Mouse (Mus musculus) forebrain, embryonic 15.5 days (tissue): ENCODE data around the gene Dnmt3a. TPM values are rescaled to one million over a fixed set of nuclear protein-coding genes. Genes with fewer than 3 reads are reported as not detected.

Source experiments
- ATAC-seq: fragments of 200-750 bp; cut with Nextera tagmentation; replicated peaks from 2 replicates; pipeline ENCODE4 v1.8.0; 2017; ENCODE audit warnings: mild to moderate bottlenecking, moderate TSS enrichment, moderate library complexity
- H3K27ac ChIP-seq: fragments of 300-500 bp; sonication (generic); replicated peaks from 2 replicates; pipeline ENCODE4 v1.5.1; 2015; ENCODE audit warnings: mild to moderate bottlenecking, inconsistent platforms
- H3K27me3 ChIP-seq: fragments of 300-500 bp; sonication (generic); 2 replicates; pipeline ENCODE4 v1.6.1; 2015; ENCODE audit warnings: inconsistent platforms
- H3K36me3 ChIP-seq: fragments of 300-500 bp; sonication (generic); 2 replicates; pipeline ENCODE4 v1.6.1; 2015; ENCODE audit warnings: mild to moderate bottlenecking, inconsistent platforms
- H3K4me1 ChIP-seq: fragments of 300-500 bp; sonication (generic); 2 replicates; pipeline ENCODE4 v1.6.1; 2015; ENCODE audit warnings: inconsistent platforms
- H3K4me2 ChIP-seq: fragments of 300-500 bp; sonication (generic); replicated peaks from 2 replicates; pipeline ENCODE4 v1.6.1; 2015; ENCODE audit warnings: mild to moderate bottlenecking, inconsistent platforms
- H3K4me3 ChIP-seq: fragments of 300-500 bp; sonication (generic); 2 replicates; pipeline ENCODE4 v1.5.1; 2015; ENCODE audit warnings: mild to moderate bottlenecking, inconsistent platforms
- H3K9ac ChIP-seq: fragments of 300-500 bp; sonication (generic); replicated peaks from 2 replicates; pipeline ENCODE4 v1.6.1; 2015; ENCODE audit warnings: mild to moderate bottlenecking, inconsistent platforms
- H3K9me3 ChIP-seq: fragments of 300-500 bp; sonication (generic); 2 replicates; pipeline ENCODE4 v1.6.1; 2016; ENCODE audit warnings: inconsistent platforms
- WGBS: fragments of 180-500 bp; shearing (Covaris S2); methylation state at CpG from one replicate; pipeline ENCODE4 v1.1.7; 2015; ENCODE audit warnings: mixed read lengths; 5-methylcytosine and 5-hydroxymethylcytosine counted together
- polyA plus RNA-seq: library from polyadenylated mRNA; unstranded; fragments of >200 nt; fragmentation: Nextera tagmentation; extraction: Ambion mirVana; gene quantifications from 2 replicates; pipeline ENCODE4 v1.2.1, GENCODE M21; 2015

Dnmt3a gene
- polyA plus RNA-seq, 1 experiment from 2014 or later = 95.4 TPM

- Histone ChIP-seq H3K27me3 (no peaks in the 10 kb centered on the region), H3K9me3 (no peaks in the 10 kb centered on the region), H3K36me3 (no peaks in the 10 kb centered on the region), H3K4me3 (no peak overlapping the region), H3K9ac (no peak overlapping the region), H3K27ac (no peak overlapping the region), H3K4me1 (peaks cover 40% of the 10 kb centered on the region), H3K4me2 (no peak overlapping the region)
- WGBS = 89% methylated on average over 5 of the region's 5 CpGs
- ATAC-seq = no peak
Measured at GRCm38 (mm10) chr12:3827771-3828170, 22.0 kb downstream of the Dnmt3a start.

GRCm38 (mm10) chr12:3833059-3833760, 27.4 kb downstream of the Dnmt3a start:
- H3K9ac ChIP-seq = no peak overlapping the region
- H3K4me1 ChIP-seq = peaks cover 57% of the 10 kb centered on the region
- peak overlapping the region; percentile 81 for H3K27ac ChIP-seq
- 39% methylated on average over 7 of the region's 7 CpGs for WGBS
- ATAC-seq = peak; percentile 4; the same call in 1 of the 2 replicates
- no peaks in the 10 kb centered on the region for H3K27me3 ChIP-seq
- H3K36me3 ChIP-seq = no peaks in the 10 kb centered on the region
- peak overlapping the region; percentile 45; the same call in 1 of the 2 replicates for H3K4me2 ChIP-seq
- H3K4me3 ChIP-seq = no peak overlapping the region
- H3K9me3 ChIP-seq = no peaks in the 10 kb centered on the region

- no peaks in the 10 kb centered on the region for H3K27me3 ChIP-seq
- H3K36me3 ChIP-seq = no peaks in the 10 kb centered on the region
- peak overlapping the region; percentile 12; the same call in 1 of the 2 replicates for H3K4me3 ChIP-seq
- peak overlapping the region; percentile 81 for H3K27ac ChIP-seq
- peak; percentile 91 for ATAC-seq
- peaks cover 58% of the 10 kb centered on the region for H3K4me1 ChIP-seq
- H3K9me3 ChIP-seq = no peaks in the 10 kb centered on the region
- peak overlapping the region; percentile 45 for H3K4me2 ChIP-seq
- H3K9ac ChIP-seq = peak overlapping the region; percentile 23; the same call in 1 of the 2 replicates
- 1% methylated on average over 8 of the region's 8 CpGs for WGBS
Measured at GRCm38 (mm10) chr12:3833851-3834273, 28.1 kb downstream of the Dnmt3a start.

GRCm38 (mm10) chr12:3834373-3835314, 28.8 kb downstream of the Dnmt3a start:
- H3K4me2 ChIP-seq = peak overlapping the region; percentile 45
- H3K4me3 ChIP-seq = peak overlapping the region; percentile 12; the same call in 1 of the 2 replicates
- H3K27me3 ChIP-seq = no peaks in the 10 kb centered on the region
- 6% methylated on average over 21 of the region's 21 CpGs for WGBS
- peak overlapping the region; percentile 23 for H3K9ac ChIP-seq
- H3K4me1 ChIP-seq = peaks cover 58% of the 10 kb centered on the region
- no peaks in the 10 kb centered on the region for H3K9me3 ChIP-seq
- peak overlapping the region; percentile 81 for H3K27ac ChIP-seq
- peak; percentile 69 for ATAC-seq
- H3K36me3 ChIP-seq = no peaks in the 10 kb centered on the region

GRCm38 (mm10) chr12:3835576-3835975, 29.8 kb downstream of the Dnmt3a start:
- H3K4me3 ChIP-seq = no peak overlapping the region
- peaks cover 58% of the 10 kb centered on the region for H3K4me1 ChIP-seq
- no peaks in the 10 kb centered on the region for H3K9me3 ChIP-seq
- no peak for ATAC-seq
- H3K27me3 ChIP-seq = no peaks in the 10 kb centered on the region
- WGBS = 73% methylated on average over 2 of the region's 2 CpGs
- no peak overlapping the region for H3K4me2 ChIP-seq
- no peak overlapping the region for H3K9ac ChIP-seq
- H3K36me3 ChIP-seq = no peaks in the 10 kb centered on the region
- no peak overlapping the region for H3K27ac ChIP-seq

GRCm38 (mm10) chr12:3837081-3837832, 31.4 kb downstream of the Dnmt3a start:
- H3K4me1 ChIP-seq = peaks cover 48% of the 10 kb centered on the region
- H3K4me2 ChIP-seq = no peak overlapping the region
- no peaks in the 10 kb centered on the region for H3K27me3 ChIP-seq
- H3K27ac ChIP-seq = no peak overlapping the region
- no peak overlapping the region for H3K4me3 ChIP-seq
- H3K9ac ChIP-seq = no peak overlapping the region
- 64% methylated on average over 9 of the region's 9 CpGs for WGBS
- ATAC-seq = no peak
- no peaks in the 10 kb centered on the region for H3K36me3 ChIP-seq
- H3K9me3 ChIP-seq = no peaks in the 10 kb centered on the region

GRCm38 (mm10) chr12:3838009-3838408, 32.2 kb downstream of the Dnmt3a start:
- 73% methylated on average over 4 of the region's 4 CpGs for WGBS
- Histone ChIP-seq H3K27me3 (no peaks in the 10 kb centered on the region), H3K36me3 (no peaks in the 10 kb centered on the region), H3K9me3 (no peaks in the 10 kb centered on the region), H3K27ac (no peak overlapping the region), H3K9ac (no peak overlapping the region), H3K4me2 (no peak overlapping the region), H3K4me1 (peaks cover 43% of the 10 kb centered on the region), H3K4me3 (no peak overlapping the region)
- ATAC-seq = no peak

- Histone ChIP-seq H3K9me3 (no peaks in the 10 kb centered on the region), H3K4me2 (no peak overlapping the region), H3K27me3 (no peaks in the 10 kb centered on the region), H3K4me3 (no peak overlapping the region), H3K4me1 (peaks cover 40% of the 10 kb centered on the region), H3K9ac (no peak overlapping the region), H3K36me3 (no peaks in the 10 kb centered on the region), H3K27ac (no peak overlapping the region)
- no peak for ATAC-seq
- 82% methylated on average over 1 of the region's 1 CpGs for WGBS
Measured at GRCm38 (mm10) chr12:3839662-3840061, 33.9 kb downstream of the Dnmt3a start.

GRCm38 (mm10) chr12:3841121-3841520, 35.3 kb downstream of the Dnmt3a start:
- 53% methylated on average over 4 of the region's 4 CpGs for WGBS
- H3K9ac ChIP-seq = no peak overlapping the region
- H3K4me3 ChIP-seq = no peak overlapping the region
- no peak overlapping the region for H3K4me2 ChIP-seq
- ATAC-seq = no peak
- H3K27me3 ChIP-seq = no peaks in the 10 kb centered on the region
- H3K36me3 ChIP-seq = peaks cover 5% of the 10 kb centered on the region; the same call in 1 of the 2 replicates
- no peaks in the 10 kb centered on the region for H3K9me3 ChIP-seq
- peaks cover 29% of the 10 kb centered on the region for H3K4me1 ChIP-seq
- H3K27ac ChIP-seq = no peak overlapping the region

- H3K9me3 ChIP-seq = no peaks in the 10 kb centered on the region
- H3K27me3 ChIP-seq = no peaks in the 10 kb centered on the region
- ATAC-seq = no peak
- H3K36me3 ChIP-seq = peaks cover 5% of the 10 kb centered on the region; the same call in 1 of the 2 replicates
- no peak overlapping the region for H3K4me3 ChIP-seq
- H3K4me1 ChIP-seq = peaks cover 20% of the 10 kb centered on the region
- no peak overlapping the region for H3K9ac ChIP-seq
- no peak overlapping the region for H3K27ac ChIP-seq
- H3K4me2 ChIP-seq = no peak overlapping the region
- 46% methylated on average over 6 of the region's 6 CpGs for WGBS
Measured at GRCm38 (mm10) chr12:3842843-3843242, 37.0 kb downstream of the Dnmt3a start.

- H3K9me3 ChIP-seq = no peaks in the 10 kb centered on the region
- no peak overlapping the region for H3K4me3 ChIP-seq
- H3K9ac ChIP-seq = no peak overlapping the region
- peaks cover 5% of the 10 kb centered on the region; the same call in 1 of the 2 replicates for H3K36me3 ChIP-seq
- 0 out of 2 replicates have a peak overlapping the region, but pooled peaks have one; percentile 11 for H3K27ac ChIP-seq
- no peaks in the 10 kb centered on the region for H3K27me3 ChIP-seq
- no peak overlapping the region for H3K4me2 ChIP-seq
- 21% methylated on average over 7 of the region's 7 CpGs for WGBS
- ATAC-seq = peak; percentile 44; the same call in 1 of the 2 replicates
- H3K4me1 ChIP-seq = peaks cover 16% of the 10 kb centered on the region
Measured at GRCm38 (mm10) chr12:3843371-3843861, 37.6 kb downstream of the Dnmt3a start.
